Mouse (Mus musculus) lung, adult 2 months (tissue): ENCODE results near the gene Tmem189. TPM values are rescaled to one million over a fixed set of nuclear protein-coding genes. Genes with fewer than 3 reads are reported as not detected.
A peak's percentile ranks its signal among the peaks of the same experiment; 100 is the strongest.

Source experiments
- DNase-seq: peaks from one replicate; pipeline ENCODE4 v3.0.0; 2022
- H3K4me1 ChIP-seq: fragments of 200-500 bp; 2 replicates; pipeline ENCODE4 v1.6.1; 2011; ENCODE audit warnings: low read length; ENCODE audit not compliant: control insufficient read depth, insufficient read depth
- H3K4me3 ChIP-seq: fragments of 200-500 bp; replicated peaks from 2 replicates; pipeline ENCODE3; 2011; ENCODE audit warnings: low read depth, mild to moderate bottlenecking, control low read depth, low read length; ENCODE audit errors: extremely low read depth
- CTCF ChIP-seq: fragments of 200-500 bp; IDR thresholded peaks from 2 replicates; pipeline ENCODE4 v1.5.1; 2011; ENCODE audit warnings: mild to moderate bottlenecking, low read length, control low read depth; ENCODE audit not compliant: insufficient read depth
- POLR2A ChIP-seq: fragments of 200-500 bp; IDR thresholded peaks from 2 replicates; pipeline ENCODE4 v1.6.1; 2011; ENCODE audit warnings: low read depth, mild to moderate bottlenecking, control low read depth, low read length, borderline replicate concordance; ENCODE audit errors: extremely low read depth
- WGBS: fragments of 180-500 bp; shearing (Covaris S2); methylation state at CpG from one replicate; pipeline ENCODE4 v1.1.7; 2018; 5-methylcytosine and 5-hydroxymethylcytosine counted together
- polyA plus RNA-seq: library from polyadenylated mRNA; depleted of rRNA; stranded (reverse); fragments of >200 nt; gene quantifications from 2 replicates; pipeline ENCODE4 v1.2.3, GENCODE M21; 2012

Gene Tmem189
- polyA plus RNA-seq, 1 experiment, result 113 TPM

DNA sequence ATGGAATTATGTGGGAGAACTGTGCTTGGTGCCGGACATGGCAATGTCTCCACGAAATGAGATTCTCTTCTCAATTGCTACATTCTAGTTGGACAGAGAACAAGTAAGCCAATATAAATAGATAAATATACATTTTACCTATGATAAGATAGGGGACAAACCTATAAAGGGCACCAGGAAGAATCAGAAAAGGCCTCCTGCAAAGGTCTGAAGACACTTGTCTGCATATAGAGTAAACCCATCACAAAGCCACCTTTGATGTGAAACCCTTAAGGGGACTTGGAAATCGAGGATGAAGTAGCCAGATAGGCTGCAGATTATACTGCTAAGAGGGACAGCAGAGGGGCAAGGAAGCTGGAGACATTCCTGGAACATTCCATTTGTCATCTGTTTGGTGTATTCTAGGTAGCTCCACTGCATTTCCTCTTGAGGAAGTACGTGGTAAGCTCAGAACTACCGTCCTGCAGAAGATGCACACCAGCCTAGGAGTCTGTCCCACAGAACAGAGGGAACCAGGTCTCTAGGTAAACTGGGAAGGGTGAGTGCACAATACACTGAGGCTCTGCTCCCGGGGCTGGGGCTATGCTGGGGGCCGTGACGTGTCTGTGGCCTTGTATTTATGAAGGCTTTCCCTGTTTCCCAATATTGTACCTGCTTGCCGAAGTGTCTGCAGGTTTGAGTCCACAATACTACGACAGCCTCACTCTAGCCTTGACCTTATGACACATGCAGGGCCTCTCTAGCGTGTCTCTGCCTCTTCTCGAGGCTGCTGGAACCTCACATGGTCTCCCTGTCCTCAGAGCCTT is 56.7 kb downstream of the Tmem189 start:
- no peak for DNase-seq
- no peak for TF ChIP-seq CTCF
- no peak for TF ChIP-seq POLR2A
- WGBS, result 63% methylated on average over 12 of the region's 12 CpGs
- Histone ChIP-seq H3K4me3 (no peak overlapping the region), H3K4me1 (peaks cover 29% of the 10 kb centered on the region)

GRCm38 (mm10) chr2:167631591-167632448 is 57.8 kb downstream of the Tmem189 start, which contains the start of gene Ube2v1:
Gene Ube2v1, minus strand, starts transcription at chr2:167632095.
- peaks cover 29% of the 10 kb centered on the region for H3K4me1 ChIP-seq
- peak; percentile 32; the same call in 1 of the 2 replicates for TF ChIP-seq POLR2A
- TF ChIP-seq CTCF, result no peak
- peak; percentile 98 for DNase-seq
- H3K4me3 ChIP-seq, result peak within 1 kb of the TSS; percentile 96
- 1% methylated on average over 83 of the region's 87 CpGs for WGBS

DNA sequence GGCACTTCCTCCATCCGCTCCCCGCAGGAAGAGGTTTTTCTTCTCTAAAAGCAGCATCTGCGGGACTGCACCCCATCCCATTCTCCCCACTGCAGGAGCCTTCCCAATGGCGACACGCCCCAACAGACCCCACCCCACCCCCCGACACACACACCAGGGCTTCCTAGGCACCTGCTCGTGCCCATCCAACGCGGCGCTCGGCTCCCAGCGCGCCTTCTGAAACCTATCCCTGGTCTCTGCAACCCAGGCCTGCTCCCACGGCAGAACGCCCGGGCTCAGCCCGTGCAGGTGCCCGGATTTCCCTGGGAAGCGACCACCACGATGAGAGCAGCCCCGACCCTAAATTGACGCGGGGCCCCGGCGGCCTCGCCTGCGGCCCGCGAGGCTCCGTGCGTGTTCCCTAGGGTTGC is 58.4 kb downstream of the Tmem189 start:
- WGBS, result under 1% methylated on average over 31 of the region's 31 CpGs
- Histone ChIP-seq H3K4me1 (peaks cover 31% of the 10 kb centered on the region), H3K4me3 (peak overlapping the region; percentile 96)
- TF ChIP-seq CTCF (no peak), POLR2A (no peak)
- no peak for DNase-seq

DNA sequence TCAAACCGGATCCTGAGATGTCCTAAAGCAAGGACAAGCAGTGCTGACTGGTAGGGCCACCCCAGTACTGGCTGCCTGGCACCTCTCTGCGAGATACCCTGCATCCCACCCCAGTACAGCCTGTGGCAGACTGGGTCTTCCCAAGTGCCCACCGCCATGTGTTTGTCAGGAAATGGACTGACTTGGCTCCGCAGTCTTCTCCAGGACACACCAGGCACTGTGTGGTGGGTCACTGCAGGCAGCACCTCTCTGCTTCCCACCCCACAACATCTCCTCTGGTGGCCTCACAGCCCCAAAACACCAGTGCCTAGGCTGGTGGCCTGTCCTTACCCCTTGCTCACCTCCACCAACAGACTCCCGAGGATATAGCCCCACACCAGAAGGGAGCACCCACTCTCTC is 59.2 kb downstream of the Tmem189 start:
- WGBS, result 36% methylated on average over 5 of the region's 5 CpGs
- Histone ChIP-seq H3K4me3 (peak overlapping the region; percentile 1), H3K4me1 (peaks cover 32% of the 10 kb centered on the region)
- no peak for TF ChIP-seq POLR2A
- no peak for TF ChIP-seq CTCF
- DNase-seq, result no peak

DNA sequence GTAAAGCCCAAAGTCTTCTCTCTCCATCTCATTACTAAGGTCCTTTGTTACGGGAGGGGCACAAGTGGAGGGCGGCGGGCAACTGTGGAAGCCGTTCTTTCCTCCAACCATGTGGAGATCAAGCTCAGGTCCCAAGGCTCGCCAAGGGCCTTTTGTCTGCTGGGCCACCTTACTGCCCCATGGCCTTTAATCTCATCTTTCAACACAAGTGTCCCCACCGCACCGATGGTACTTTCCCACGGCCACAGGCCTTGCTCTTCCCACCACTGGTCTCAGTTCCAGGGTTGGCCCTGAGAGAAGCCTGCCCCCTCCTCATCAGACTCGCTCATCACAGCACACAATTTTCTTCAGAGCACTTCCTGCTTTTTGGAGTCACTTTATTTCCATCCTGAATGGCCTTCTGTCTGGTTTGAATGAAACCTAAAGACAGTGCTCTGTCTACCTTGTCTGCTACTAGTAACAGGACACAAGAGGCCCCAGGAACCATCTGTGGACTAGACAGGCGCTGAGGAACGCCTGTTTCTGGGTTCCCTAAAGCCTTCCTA is 59.9 kb downstream of the Tmem189 start:
- DNase-seq, result no peak
- 71% methylated on average over 11 of the region's 11 CpGs for WGBS
- TF ChIP-seq CTCF, result no peak
- TF ChIP-seq POLR2A, result no peak
- Histone ChIP-seq H3K4me3 (no peak overlapping the region), H3K4me1 (peaks cover 33% of the 10 kb centered on the region)

DNA sequence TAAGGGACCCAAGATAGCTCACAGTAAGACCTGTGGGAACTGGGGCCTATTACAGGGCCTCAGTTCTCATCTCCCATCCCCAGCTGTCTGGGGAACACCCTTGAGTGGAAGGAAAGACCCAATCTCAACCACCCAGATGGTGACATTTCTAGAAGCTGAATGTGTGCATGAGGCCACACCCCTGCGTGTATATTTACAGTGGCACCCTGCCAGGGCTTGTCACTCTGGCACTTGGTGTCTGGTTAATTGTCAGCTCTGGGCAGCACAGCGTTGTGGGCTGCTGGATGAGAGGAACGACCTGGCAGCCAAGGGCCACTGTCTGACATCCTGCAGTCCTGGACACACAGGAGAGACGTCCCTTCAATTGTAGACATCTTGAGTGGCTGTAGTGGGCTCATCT is 60.8 kb downstream of the Tmem189 start:
- WGBS, result 10% methylated on average over 4 of the region's 4 CpGs
- no peak for TF ChIP-seq CTCF
- no peak for TF ChIP-seq POLR2A
- H3K4me1 ChIP-seq, result peaks cover 33% of the 10 kb centered on the region
- H3K4me3 ChIP-seq, result no peak overlapping the region
- DNase-seq, result peak; percentile 60

- no peak overlapping the region for H3K4me3 ChIP-seq
- TF ChIP-seq CTCF (no peak), POLR2A (no peak)
- WGBS, result 85% methylated on average over 7 of the region's 7 CpGs
- peaks cover 37% of the 10 kb centered on the region for H3K4me1 ChIP-seq
- DNase-seq, result no peak
Measured at GRCm38 (mm10) chr2:167627019-167627418, 62.6 kb downstream of the Tmem189 start.

DNA sequence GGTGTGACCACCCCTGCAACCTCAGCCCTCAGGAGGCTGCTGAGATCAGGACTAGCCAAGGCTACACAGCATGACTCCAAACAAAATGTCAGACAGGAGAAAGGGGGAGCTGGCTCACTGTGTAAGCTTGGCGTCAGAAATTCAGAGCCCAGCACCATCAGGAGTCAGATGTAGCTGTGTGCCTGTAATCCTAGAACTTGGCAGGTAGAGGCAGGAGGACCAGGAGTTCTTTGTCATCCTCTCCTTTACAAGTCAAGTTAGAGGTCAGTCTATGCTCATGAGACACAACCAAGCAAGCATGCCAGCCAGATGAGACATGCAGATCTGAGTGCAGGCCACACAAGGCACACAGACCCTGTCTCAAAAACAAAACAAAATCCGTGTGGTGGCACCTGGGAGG is 64.0 kb downstream of the Tmem189 start:
- TF ChIP-seq POLR2A (no peak), CTCF (no peak)
- 42% methylated on average over 2 of the region's 2 CpGs for WGBS
- DNase-seq, result no peak
- Histone ChIP-seq H3K4me3 (no peak overlapping the region), H3K4me1 (peaks cover 44% of the 10 kb centered on the region)

DNA sequence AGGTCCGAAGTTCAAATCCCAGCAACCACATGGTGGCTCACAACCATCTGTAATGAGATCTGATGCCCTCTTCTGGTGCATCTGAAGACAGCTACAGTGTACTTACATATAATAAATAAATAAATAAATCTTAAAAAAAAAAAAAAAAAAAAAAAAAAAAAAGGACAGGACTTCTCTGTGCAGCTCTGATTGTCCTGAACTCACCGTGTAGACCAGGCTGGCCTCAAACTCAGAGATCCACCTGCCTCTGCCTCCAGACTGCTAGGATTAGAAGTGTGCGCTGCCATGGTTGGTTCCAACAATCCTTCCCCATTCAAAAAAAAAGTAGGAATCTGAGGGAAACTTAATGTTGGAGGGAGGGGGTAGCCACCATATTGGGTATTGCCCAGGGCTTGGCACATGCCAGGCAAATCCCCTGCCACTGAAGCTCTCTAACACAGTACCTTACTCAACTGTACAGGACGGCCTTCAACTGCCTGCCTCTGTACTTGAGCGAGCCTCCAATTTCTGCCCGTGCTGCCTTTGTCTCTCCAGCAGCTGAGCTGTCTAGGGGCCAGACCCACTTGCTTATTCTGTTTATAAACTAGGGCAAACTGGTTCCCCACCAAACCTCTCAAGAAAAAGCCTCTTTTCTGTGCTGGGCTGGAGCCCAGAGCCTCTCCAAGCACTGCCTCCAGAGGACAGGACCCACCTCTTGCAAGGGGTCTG is 65.1 kb downstream of the Tmem189 start:
- H3K4me1 ChIP-seq, result peaks cover 33% of the 10 kb centered on the region
- H3K4me3 ChIP-seq, result no peak overlapping the region
- TF ChIP-seq POLR2A, result no peak
- TF ChIP-seq CTCF, result no peak

More for the DNA sequence above, 65.1 kb downstream of the Tmem189 start:
- 76% methylated on average over 5 of the region's 6 CpGs for whole genome bisulfite sequencing
- no peak for DNase-seq
